Mouse (Mus musculus): ENCODE data around the gene Casp6.

DNA sequence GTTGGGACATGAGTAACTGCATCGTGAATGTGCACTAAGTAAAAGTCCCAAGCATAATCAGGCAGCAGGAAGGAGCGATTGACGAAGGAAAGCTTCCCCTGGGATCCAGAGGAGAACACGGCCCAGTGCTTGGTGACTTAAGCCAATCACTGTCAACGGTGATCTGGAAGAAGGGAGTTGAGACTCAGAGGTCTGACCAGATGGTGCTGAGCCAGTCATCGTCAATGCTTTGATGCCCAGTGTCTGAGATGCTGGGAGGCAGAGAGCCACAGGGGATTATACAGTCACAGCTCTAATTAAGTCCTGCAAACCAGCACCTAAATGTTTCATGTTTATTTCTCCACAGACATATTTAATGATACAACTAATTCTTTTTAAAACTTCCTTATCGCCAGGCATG, 37.8 kb downstream of the Casp6 start:
- TF ChIP-seq CTCF (IDR thresholded peaks at IDR 0.05; ENCODE audit: low read depth) (no peak), EP300 (IDR thresholded peaks at IDR 0.05; ENCODE audit: low read depth) (no peak)
